Mouse (Mus musculus) frontal cortex, postnatal 25 days (tissue): ENCODE data around the gene Fermt1.

ENCODE experiments used
- DNase-seq, 2 experiments: peaks; one replicate each; pipeline ENCODE4 v3.0.0; 2022; ENCODE audit warnings: low spot score in 2 of 2

Gene Fermt1

DNA sequence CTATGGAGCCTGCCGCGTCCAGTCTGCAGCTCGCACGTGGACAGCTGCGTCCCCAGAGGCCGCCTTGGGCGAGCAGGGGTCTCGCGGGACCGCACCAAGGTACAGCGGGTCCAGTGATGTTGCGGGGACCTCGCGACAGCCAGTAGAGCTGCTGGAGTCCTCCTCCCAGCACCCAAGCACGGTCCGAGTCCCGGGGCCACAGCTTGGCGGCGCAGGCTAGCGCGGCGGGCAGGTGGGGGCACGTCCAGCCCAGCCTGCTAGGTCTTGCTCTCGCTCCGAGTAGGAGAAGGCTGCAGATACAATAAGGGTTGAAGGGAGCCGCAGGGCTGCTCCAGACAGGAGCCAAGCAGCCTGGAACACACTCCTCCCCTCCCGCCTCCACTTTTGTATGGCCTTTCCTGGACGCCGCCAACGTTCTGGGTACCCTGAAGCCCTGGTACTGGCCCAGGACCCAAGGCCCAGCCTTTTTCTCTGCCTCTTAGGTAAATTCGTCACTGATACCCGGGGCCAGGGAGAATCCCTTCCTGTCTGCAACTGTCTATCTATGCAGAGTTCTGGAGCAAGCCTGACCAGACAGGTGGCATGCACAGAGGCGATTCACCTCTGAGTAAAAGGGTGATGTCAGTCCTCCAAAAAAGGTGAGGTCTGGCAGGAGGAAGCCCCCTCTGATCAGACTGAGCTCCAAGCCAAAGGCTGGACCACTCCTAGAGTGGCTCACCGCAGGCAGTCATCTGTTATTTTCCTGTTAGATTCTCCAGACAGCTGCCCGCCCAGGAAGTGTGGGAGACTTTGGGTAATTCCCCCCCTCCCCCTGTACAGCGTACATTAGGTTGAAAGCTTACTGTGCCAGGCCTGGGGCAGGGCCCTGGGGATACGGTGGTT is at the start of gene Fermt1:
Gene Fermt1 (minus strand): TSS at position 581 of the 882 bp plus-strand sequence.
- no peak for DNase-seq

DNA sequence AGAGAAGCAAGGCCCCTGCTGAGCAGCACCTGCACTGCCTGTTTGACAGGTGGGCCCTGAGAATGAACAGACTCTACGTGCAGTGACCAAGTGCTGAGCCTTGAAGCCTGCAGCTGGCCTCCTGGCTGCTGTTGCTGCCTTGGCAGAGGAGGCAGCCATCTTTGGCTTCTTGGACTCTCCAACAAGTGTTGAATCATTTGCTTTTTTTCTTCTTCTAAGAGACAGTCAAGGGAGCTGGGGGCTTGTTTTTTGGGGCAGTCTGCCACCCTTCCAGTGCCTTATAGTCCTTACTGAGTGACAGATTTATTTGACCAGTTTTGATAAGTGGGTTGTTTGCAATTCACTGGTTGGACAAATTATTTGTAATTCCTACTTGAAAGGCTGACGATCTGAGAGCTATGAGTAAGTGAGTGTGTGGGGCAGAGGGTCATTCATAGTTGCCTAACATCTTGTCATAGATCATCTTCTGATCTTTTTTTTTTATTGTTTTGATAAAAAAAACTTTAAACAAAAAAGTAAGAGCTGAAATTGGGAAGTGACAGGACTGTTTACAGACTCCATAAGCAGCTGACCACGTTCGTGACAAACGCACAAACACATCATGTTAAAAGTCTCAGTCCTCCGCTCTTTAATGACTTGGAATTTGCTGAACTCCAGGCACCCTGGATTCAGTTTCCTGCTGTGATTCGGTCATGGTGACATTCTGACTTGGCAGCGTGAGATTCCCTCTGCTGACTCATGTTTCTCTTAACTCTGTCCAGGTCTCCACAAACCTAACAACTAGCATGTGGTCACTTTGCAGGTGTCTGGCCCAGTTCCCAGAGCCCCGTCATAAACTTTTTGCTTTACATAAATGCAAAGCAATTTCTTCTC is 47.2 kb upstream of the Fermt1 start:
- no peak for DNase-seq

DNA sequence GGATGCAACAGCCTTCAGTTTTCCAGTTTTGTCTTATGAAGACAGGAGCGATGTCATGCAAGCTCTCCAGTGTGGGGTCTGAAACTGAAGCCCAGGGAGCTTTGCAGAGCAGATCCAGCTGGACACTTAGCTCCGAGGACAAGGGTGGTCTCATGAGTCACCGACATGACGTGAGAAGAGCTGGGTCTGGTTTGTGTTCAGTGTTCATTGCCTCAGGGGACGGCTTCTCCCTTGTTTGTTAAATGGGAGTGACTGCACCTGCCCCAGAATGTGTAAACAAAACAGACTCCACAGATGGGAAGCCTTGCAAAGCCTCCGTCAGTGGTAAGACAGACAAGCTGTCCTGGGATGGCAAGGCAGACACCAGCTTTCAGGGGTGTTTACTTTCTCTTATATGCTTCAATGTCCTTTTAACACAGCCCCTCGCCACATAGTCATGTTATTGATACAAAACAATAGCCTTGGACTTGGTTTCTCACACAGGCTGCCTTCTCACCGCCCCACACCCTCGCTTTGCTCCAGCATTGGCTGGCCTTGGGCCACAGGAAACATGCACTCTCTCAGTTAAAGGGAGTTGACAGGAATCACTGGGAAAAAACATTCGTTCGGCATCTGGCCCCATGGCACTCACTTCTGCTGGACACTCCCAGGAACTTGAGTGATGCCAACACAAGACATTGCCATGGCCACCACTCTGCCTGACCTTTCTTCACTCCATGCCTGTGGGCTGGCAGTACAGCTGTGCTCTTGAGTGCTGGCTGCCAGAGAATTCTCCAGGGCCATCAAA is 44.3 kb upstream of the Fermt1 start:
- no peak for DNase-seq

DNA sequence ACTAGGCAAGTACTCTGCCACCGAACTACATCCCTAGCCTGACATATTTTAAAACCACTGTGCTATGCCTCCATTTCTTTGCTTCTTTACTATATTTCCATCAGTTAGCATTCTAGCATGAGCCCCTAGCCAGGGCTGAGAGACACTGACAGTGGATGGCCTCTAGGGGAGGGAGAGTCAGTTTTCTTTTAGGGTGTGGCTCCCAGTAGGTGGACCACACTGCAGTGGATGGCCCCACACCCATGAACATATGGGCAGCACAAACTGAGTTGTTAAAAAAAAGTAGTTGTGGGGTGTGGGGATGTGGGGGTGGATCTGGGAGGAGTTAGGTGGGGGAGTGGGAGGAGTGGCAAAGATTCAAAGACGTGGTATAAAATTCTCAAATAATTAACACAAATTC is 27.6 kb upstream of the Fermt1 start:
- DNase-seq: no peak

DNA sequence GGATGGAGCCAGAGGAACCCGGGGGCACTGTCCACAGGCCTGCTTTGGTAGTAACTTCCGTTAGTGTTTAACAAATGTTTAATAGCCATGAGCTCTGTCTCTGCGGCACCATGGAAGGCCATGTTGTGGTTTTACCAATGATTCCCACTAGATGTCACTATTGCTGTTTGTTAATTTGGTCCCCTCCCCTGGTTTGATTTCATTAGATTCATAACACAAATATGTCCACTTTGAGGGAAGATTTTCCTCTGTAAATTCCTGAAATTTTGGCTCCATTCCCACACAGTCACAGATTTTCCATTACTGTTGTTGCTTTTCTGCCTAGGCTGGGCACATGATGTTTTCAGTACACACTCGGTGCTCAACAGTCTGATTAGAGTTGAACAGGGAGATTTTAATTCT is 25.1 kb upstream of the Fermt1 start:
- no peak for DNase-seq

DNA sequence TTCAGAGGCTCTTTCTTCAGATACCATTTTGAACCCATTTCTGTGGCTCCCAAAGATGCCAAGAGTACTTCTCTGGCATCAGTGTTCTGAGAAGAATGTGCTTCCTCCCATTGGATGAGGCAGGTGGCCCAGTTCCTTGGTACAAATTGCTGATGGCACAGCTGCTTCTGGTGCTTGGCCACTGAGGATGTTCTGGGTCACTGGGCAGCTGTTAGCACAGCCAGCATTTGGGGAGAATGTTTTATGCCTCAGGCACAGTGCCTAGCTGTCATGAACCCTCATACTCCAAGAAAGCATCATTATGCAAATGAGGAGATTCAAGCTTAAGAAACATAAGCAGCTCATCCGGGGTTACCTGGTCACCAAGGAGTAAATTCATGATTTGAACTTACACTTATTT is 12.1 kb upstream of the Fermt1 start:
- no peak for DNase-seq

DNA sequence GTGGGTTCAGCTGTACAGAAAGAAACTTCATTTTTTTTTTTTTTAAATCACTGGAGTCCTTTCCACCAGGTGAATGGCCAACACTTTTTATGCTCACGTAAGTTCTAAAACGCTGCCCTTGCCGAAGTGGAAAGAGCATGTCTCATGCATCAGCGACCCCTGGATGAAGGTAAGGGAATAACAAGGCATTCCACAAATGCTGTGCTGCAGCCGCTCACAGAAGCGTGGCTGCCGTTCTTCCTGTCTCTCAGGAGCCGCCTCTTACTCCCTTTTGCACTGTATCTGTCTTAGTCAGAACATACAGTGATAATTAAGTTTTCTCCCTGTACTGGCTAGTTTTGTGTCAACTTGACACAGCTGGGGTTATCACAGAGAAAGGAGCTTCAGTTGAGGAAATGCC is 6.5 kb upstream of the Fermt1 start:
- no peak for DNase-seq

DNA sequence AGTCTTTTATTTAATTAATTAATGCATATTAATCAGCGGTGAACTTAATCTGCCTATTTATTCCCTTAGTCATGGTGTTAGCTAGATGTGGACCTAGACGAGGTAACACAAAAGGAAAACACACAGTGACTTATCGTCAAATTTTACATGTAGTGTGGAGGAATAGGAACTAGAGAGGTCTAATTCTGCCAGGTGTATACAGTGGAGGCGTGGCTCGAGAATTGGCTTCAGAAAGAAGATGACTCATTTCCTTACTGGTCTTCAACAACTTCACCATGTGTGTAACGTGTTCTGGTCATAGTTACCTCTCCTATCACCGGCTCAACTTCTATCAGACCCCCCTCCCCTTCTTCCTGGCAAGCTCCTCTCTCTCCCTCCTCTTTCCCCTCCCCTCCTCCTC is 2.5 kb upstream of the Fermt1 start:
- DNase-seq: no peak

DNA sequence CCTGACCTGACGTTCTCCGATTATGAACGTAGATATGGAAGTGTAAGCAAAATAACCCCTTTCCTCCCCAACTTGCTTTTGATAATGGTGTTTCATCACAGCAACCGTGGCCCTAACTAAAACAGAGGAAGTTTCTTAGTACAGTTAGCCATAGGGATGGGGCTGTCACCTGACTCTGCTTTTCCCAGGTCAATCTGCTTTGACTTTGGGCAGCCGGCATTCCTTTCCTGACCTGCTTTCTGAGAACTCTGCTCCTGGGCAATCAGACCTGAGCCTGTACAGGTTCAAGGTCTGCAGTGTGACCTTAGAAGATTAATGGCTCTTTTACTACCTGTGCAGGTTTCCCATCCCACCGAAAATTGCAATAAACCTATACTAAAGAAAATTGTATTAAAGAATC is 1.3 kb upstream of the Fermt1 start:
- DNase-seq: no peak

DNA sequence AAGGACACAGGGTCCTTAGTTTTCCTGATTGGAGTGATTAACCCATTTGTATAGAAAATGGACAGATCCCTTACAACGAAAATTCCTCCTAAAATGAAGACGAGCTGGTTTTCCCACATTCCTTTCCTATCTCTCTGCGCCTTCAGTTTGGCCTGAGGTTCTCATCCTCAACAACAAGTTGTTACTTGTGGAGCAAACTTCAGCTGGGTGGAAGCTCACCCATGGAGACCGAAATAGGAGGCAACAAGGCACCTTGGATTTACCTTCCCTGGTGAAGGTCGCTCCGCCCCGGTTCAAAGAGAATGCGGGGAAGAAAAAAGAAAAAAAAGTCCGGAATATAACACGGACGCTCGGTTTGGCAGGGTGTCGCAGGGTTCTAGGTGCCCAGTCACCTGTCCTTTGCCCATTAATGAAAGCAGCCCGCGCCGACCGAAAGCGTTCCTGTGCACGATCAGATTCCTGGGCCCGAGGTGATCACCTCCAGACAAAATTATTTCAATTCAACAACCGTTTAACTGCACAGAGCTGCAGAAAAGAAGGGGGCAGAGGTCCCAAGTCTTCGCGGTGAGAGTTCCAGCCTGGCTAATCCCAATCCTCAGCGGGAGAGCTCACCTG is 888 bp downstream of the Fermt1 start:
- no peak for DNase-seq

DNA sequence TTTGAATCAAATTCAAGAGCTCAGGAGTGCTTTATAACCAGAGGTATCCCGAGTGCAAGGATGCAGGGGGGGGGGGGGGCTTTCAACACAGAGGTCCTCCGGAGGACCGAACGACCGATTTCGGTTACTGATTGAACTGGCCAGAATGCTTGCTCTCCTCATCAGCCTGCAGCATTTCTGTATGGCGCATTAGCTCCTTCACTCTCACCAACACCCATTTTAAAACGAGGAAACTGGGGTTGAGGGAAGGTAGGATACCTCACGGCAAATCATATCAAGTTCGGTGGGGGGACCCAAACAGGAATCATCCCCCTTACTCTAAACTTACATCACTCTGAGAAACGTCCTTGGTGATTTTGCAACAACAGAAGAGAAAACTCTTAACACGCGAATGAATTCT is 1.7 kb downstream of the Fermt1 start:
- no peak for DNase-seq

DNA sequence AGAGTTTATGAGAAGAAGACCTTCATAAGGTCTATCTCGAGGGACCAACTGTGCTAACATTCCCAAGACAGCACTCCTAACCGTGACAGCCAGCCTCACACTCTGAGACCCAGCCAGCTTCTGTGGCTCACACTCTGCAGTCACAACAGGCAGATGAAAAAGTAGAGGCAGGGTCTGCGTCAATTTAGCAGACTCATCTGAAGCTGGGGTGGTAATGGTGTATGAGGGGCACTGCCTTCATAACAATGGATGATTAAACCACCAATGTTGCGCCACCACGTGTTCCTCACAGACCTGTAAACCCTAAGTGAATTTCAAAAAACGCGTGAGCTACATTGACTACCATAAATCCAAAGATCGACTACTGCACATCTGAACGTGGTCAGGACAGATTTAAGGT is 2.1 kb downstream of the Fermt1 start:
- DNase-seq: no peak

DNA sequence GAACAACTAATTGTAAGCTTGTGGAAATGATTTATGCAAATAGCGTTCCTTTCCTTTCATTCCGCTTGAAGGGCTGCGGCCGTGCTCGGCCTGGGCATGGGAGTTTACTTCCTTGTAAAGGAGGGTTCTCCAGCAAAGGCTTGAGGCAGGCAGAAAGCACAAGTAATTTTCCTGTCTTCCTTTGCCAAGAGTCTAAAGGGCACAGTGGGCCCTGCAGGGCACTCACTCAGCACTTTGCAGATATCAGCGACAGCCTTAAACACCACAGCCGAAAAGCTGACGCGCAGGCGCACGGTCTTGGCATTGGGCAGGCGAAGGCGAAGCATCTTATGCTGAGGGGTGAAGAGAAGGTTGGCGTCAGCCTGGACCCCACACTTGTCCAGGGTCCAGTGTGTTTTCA is 6.7 kb downstream of the Fermt1 start:
- no peak for DNase-seq

DNA sequence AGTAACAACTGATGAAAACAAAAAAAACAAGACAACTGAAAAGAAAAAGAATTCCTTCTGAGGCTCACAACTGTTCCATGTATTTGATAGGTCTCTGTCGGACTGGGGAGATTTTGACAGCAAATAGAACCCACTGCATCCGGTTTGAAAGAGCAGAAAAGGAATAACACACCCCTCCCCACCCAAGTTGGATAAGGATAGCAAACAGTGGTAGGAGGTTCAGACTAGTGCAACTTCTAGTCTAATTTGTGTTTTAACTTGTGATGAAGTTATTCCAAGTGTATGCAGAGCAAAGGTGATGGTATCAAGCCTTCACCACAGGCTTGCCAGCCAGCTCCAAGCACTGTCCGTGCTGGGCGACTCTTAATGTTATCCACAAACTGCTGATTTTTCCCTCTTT is 9.5 kb downstream of the Fermt1 start:
- DNase-seq: no peak

DNA sequence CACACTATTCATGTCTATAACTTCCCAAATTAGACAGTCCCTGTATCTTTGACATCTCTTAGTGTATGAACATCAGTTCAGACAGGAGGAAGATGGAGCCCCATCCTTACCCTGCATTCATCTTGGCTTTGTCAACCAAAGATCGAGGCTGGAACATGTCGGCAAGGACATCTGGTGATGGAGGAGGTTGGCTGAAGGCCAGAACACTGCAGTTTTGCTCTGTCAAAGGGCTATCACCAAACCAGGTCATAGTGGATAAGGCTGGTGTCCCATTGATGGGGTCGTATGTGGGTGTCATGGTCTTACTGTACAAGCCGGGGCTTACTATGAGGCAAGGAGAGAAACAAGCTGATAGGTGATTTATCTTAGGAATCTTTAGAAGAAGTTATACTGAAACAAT is 11.0 kb downstream of the Fermt1 start:
- no peak for DNase-seq

DNA sequence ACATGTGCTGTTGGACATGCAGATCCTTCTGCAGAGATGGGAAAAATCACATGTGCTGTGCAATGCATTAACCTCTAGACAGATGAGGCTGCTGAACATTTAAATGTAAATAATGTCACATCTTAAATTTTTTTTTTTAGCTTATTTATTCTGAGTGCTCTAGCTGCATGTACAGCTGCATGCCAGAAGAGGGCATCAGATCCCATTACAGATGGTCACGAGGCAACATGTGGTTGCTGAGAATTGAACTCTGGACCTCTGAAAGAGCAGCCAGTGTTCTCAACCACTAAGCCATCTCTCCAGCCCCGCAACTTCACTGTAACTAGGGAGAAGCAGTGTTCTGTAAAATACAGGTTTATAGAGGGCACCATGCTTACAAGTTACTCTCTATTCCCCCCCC is 11.6 kb downstream of the Fermt1 start:
- DNase-seq: no peak

DNA sequence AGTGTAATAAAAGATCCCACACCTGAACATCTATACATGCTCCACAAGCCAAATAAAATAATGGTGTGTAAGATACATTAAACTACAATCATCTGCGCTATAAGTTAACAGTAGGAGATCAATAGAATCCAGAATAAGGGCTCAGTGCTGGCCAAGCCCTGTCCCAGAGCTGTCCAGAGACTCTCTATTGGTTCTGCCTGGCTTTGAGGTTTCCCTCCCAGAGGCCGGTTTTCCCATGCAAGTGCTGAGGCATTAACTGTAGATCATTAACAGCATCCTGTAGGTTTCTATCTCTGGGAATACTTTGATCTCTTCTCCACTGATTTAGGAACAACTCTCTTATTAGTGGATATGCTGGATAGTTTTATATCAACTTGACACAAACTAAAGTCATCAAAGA is 16.7 kb downstream of the Fermt1 start:
- DNase-seq: no peak

DNA sequence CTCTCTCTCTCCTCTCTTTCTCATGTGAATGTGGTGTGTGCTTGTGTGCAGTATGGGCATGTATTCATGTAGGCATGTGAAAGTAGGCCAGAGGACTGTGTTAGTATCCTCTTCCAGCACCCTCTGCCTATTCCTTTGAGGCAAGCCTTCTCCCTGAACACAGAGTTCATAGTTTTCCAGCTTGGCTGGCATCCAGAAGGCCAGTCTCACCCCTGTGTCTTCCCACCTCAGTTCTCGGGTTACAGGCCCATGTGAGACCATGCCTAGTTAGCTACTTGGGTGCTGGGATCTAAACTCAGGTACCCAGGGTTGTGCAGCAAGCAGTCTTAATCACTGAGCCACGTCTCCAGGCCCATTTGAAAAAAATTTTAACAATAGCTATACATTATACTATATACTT is 17.8 kb downstream of the Fermt1 start:
- no peak for DNase-seq

DNA sequence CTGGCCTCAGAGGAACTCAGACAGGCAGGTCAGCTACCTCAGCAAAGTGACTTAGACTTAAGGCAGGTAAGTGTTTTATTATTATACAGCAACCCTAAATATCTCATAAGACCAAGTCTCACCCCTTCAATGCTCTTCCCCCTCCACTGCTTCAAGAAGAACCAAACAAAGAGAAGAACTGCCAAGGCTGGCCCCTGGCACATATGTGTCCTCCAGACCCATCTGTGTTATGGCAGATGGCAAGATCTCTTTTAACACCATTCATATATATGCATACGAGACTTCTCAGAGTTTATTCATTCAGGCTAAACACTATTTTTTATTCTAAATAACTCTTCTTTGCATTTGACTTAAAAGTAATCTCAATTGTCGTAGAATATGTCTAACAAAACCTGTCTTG is 18.4 kb downstream of the Fermt1 start:
- DNase-seq: no peak

DNA sequence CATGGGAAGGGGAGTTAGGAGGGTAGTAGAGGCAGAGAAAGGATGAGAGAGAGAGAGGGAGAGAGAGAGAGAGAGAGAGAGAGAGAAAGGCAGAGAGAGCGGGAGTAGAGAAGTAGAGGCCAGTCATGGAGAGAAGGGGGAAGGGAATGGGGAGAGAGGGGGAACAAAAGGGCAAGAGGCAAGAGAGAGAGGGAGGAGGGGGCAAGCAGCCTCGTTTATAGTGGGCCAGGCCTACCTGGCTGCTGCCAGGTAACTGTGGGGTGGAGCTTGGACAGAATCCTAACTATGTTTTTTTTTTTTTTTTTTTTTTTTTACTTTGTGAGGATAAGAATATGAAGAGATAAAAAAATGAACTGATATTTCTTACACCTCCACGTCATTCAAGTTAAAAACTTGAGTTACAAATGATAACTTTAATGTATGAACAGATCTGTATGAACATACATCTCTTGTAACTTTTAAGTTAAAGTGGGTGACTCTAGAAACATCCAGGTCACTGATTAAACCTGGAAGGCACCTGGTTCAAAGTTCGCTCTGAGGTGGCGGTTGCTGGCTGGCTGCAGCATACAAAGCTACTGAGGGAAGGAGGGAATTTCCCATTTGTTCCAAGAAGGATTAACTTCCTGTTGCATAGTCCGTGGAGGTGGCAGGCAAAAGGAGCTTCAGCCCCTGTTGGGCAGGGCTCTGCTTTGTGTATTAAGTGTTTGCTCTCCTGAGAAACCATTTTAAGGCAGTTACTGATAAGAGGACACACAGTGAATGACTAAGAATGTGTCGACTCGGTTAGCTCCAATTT is 22.2 kb downstream of the Fermt1 start:
- no peak for DNase-seq
